Mouse (Mus musculus): ENCODE measurements around the gene Il6st.

DNA sequence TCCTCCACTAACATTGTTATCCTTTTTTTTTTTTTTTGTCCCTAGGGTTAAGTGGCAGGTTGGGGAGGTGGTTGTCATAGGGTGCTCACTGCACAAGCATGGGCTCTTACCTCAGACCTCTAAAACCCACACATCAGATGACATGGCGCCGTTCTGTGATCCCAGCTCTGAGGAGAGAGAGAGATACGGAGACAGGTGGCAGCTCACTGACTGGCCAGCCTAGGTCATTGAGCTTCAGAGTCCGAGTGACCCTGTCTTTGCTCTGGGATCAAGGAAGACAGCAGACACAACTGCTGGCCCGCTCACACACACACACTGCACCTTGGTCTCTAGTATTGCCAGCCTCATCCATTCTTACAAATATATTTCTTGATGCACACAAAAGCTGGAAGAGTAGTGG lies 18.7 kb downstream of the Il6st start:
- TF ChIP-seq CTCF (IDR thresholded peaks at IDR 0.05; ENCODE audit: borderline replicate concordance, extremely low read depth, insufficient read depth, insufficient read length) (no peak), POLR2A (IDR thresholded peaks at IDR 0.05; ENCODE audit: borderline replicate concordance, extremely low read depth, insufficient read depth, insufficient read length, poor library complexity, severe bottlenecking) (no peak)

Data from brain, embryonic 14.5 days (tissue).